Mouse (Mus musculus): ENCODE data around the gene Defb23. TPM values are rescaled to one million over a fixed set of nuclear protein-coding genes. Genes with fewer than 3 reads are reported as not detected.
"Not testable (repeated sequence)": the region's sequence is repeated elsewhere in the genome, so short reads cannot be mapped to it uniquely, and the experiment has no call there.

Defb23 gene
- polyA plus RNA-seq, 1 experiment from 2014 or later = not detected

DNA sequence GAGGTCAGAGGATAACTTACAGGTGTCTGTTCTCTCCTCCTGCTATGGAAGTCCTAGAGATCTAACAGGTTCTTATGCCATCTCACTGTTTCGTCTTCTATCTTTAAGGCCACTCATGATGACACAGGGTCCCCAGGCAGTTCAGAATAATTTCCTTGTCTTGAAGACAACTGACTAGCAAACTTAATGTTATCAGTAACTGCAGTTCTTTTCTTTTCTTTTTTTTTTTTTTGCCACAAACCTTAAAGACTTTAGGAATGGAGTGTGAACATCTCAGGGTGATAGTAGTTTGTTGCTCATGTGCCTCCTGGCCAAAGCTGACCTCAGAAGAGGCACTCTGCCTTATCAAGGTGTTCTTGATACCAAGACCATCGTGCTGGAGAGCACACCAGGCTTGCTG is 17.8 kb downstream of the Defb23 start:
- DNase-seq (ENCODE audit: low spot score) (no peak), ATAC-seq (ENCODE audit: insufficient read depth, low FRiP score, low TSS enrichment) (no peak)
- Histone ChIP-seq H3K9ac (ENCODE audit: low read length) (no peak overlapping the region), H3K4me3 (ENCODE audit: low read depth, low read length) (no peak overlapping the region), H3K27ac (ENCODE audit: low read depth, low read length) (no peak overlapping the region), H3K4me2 (ENCODE audit: low read depth) (no peak overlapping the region), H3K36me3 (ENCODE audit: control insufficient read depth, insufficient read depth, low read length) (no peaks in the 10 kb centered on the region), H3K9me3 (ENCODE audit: control insufficient read depth, low read length) (no peaks in the 10 kb centered on the region), H3K4me1 (ENCODE audit: control insufficient read depth, insufficient read depth, low read length) (no peaks in the 10 kb centered on the region), H3K27me3 (ENCODE audit: control insufficient read depth, insufficient read depth, low read length) (no peaks in the 10 kb centered on the region)
- 74% methylated on average over 2 of the region's 2 CpGs for WGBS

DNA sequence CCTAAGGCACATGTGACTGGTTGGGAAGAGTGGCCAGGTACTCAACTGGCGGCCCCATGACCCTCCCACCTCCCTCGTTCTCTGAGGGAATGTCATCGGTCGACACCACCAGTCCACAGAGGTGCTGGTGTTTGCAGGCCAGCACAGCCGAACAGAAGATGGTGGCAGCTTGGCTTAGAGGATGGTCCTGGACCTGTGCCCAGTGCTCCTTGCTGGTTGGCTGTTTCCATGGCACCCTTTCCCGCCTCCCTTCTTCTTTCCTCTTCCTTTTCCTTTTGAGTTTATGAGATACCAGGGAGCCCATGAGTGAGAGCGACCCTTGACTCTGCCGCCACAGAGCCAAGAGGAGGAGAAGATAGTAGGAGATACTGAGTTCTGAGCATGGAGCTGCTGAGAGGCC is 21.1 kb downstream of the Defb23 start:
- no peak for ATAC-seq (ENCODE audit: insufficient read depth, low FRiP score, low TSS enrichment)
- Histone ChIP-seq H3K27me3 (ENCODE audit: control insufficient read depth, insufficient read depth, low read length) (no peaks in the 10 kb centered on the region), H3K27ac (ENCODE audit: low read depth, low read length) (no peak overlapping the region), H3K4me3 (ENCODE audit: low read depth, low read length) (no peak overlapping the region), H3K36me3 (ENCODE audit: control insufficient read depth, insufficient read depth, low read length) (no peaks in the 10 kb centered on the region), H3K4me2 (ENCODE audit: low read depth) (no peak overlapping the region), H3K4me1 (ENCODE audit: control insufficient read depth, insufficient read depth, low read length) (no peaks in the 10 kb centered on the region), H3K9me3 (ENCODE audit: control insufficient read depth, low read length) (no peaks in the 10 kb centered on the region), H3K9ac (ENCODE audit: low read length) (no peak overlapping the region)
- DNase-seq (ENCODE audit: low spot score) = no peak
- 86% methylated on average over 8 of the region's 8 CpGs for WGBS

DNA sequence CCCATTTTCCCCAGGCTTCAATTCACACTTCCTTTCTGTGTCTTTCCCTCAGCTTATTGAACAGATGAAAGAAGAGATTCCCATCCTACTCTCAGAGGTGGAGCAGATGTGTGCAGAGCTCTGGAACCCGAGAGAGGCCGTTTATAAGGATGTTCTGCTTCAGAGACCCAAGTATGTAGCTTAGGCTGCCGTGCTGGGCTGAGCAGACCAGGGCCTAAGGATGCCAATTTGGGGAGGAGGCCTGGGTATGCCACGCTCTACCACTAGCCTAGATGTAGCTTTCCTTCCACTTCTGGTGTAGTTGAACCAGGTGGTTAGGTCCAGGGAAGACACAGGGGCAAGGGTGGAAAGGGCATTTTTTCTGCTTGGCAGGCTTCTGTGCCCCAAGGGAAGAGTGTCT is 22.1 kb downstream of the Defb23 start:
- Histone ChIP-seq H3K36me3 (ENCODE audit: control insufficient read depth, insufficient read depth, low read length) (no peaks in the 10 kb centered on the region), H3K27ac (ENCODE audit: low read depth, low read length) (no peak overlapping the region), H3K4me1 (ENCODE audit: control insufficient read depth, insufficient read depth, low read length) (no peaks in the 10 kb centered on the region), H3K4me2 (ENCODE audit: low read depth) (no peak overlapping the region), H3K27me3 (ENCODE audit: control insufficient read depth, insufficient read depth, low read length) (no peaks in the 10 kb centered on the region), H3K9ac (ENCODE audit: low read length) (no peak overlapping the region), H3K4me3 (ENCODE audit: low read depth, low read length) (no peak overlapping the region), H3K9me3 (ENCODE audit: control insufficient read depth, low read length) (no peaks in the 10 kb centered on the region)
- 79% methylated on average over 4 of the region's 4 CpGs for WGBS
- DNase-seq (ENCODE audit: low spot score) (no peak), ATAC-seq (ENCODE audit: insufficient read depth, low FRiP score, low TSS enrichment) (no peak)

DNA sequence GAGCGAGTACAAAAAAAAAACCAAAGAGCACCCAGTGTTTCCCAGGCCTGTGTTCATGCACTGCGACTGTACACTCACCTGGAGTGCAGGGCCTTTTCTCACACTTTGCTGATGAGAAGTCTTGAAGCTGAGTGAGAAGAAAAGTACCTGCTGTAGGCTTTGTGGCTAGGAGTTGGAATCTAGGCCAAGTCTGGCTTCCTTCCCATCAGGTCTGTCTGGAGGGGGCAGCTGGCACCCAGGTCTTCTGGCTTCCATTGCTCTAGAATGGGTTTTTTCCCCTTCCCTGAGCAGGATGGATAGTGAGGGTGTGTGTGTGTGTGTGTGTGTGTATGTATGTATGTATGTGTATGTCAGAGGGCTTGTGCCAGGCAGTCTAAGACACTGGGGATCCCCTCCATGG is 24.6 kb downstream of the Defb23 start:
- 80% methylated on average over 2 of the region's 2 CpGs for WGBS
- DNase-seq (ENCODE audit: low spot score) (no peak), ATAC-seq (ENCODE audit: insufficient read depth, low FRiP score, low TSS enrichment) (no peak)
- Histone ChIP-seq H3K4me1 (ENCODE audit: control insufficient read depth, insufficient read depth, low read length) (no peaks in the 10 kb centered on the region), H3K4me2 (ENCODE audit: low read depth) (no peak overlapping the region), H3K9ac (ENCODE audit: low read length) (no peak overlapping the region), H3K36me3 (ENCODE audit: control insufficient read depth, insufficient read depth, low read length) (no peaks in the 10 kb centered on the region), H3K9me3 (ENCODE audit: control insufficient read depth, low read length) (no peaks in the 10 kb centered on the region), H3K4me3 (ENCODE audit: low read depth, low read length) (no peak overlapping the region), H3K27ac (ENCODE audit: low read depth, low read length) (no peak overlapping the region), H3K27me3 (ENCODE audit: control insufficient read depth, insufficient read depth, low read length) (no peaks in the 10 kb centered on the region)

DNA sequence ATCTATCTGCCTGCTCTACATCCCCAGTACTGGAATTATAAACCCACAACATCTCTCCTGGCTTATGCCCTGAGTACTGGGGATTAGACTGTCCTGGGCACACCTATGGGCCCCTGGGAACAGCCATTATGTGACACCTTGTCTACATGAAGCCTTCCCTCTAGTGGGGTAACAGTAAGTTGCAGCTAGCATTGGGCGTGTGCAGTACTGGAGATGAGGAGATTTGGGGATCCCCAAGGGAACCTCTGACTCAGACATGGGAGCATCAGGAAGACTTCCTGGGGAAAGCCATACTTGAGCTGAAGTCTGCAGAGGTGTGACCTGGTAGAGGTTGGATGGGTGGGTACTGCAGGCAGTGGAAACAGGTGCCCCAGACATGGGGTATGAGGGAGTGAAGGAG is 25.5 kb downstream of the Defb23 start:
- no peak overlapping the region for H3K4me2 ChIP-seq (ENCODE audit: low read depth)
- no peak overlapping the region for H3K4me3 ChIP-seq (ENCODE audit: low read depth, low read length)
- no peaks in the 10 kb centered on the region for H3K36me3 ChIP-seq (ENCODE audit: control insufficient read depth, insufficient read depth, low read length)
- WGBS = 67% methylated on average over 1 of the region's 1 CpGs
- H3K27ac ChIP-seq (ENCODE audit: low read depth, low read length) = no peak overlapping the region
- no peak for ATAC-seq (ENCODE audit: insufficient read depth, low FRiP score, low TSS enrichment)
- H3K9ac ChIP-seq (ENCODE audit: low read length) = no peak overlapping the region
- DNase-seq (ENCODE audit: low spot score) = no peak
- no peaks in the 10 kb centered on the region for H3K27me3 ChIP-seq (ENCODE audit: control insufficient read depth, insufficient read depth, low read length)
- H3K9me3 ChIP-seq (ENCODE audit: control insufficient read depth, low read length) = no peaks in the 10 kb centered on the region
- no peaks in the 10 kb centered on the region for H3K4me1 ChIP-seq (ENCODE audit: control insufficient read depth, insufficient read depth, low read length)

DNA sequence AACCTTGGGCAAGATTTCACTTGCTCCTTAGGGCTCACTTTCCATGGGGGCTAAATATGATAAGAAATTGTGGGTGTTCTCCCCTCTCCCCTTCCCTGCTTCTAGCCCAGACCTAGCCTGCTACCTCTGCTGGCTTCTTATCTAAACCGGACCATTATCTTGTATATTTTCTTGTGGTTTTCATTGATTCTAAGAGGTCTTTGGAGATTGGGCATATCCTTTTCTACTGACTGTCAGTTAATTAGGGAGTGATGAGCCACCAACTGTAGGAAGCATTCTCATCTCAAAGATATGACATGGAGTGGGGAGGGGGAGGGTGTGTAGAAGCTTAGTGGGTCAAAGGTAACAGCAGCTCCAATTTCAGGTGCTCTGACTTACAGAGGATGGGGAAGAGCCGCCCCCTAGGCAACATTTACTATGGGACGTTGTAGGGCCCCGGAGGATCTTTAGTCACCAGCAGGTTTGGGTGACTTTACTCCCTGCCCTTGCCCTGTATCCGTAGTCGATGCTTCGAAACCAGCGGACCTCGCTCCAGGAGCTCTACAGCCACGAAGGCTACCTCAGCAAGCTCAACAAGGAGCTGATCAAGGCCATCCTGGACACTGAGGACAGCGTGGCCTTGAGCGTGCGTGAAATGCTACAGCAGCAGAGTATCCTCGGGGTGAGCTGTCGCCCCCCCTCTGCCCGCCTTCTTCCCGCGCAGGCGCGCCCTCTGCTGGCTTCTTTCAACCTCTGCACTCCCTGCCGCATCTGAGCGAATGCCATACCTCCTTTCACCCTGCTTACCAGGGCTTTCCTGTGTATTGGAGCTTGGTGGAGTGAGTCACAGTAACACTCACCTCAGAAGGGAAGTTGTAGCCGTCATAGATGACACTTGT is 27.2 kb downstream of the Defb23 start:
- H3K27ac ChIP-seq (ENCODE audit: low read depth, low read length) = no peak overlapping the region
- ATAC-seq (ENCODE audit: insufficient read depth, low FRiP score, low TSS enrichment) = peak; percentile 82
- H3K36me3 ChIP-seq (ENCODE audit: control insufficient read depth, insufficient read depth, low read length) = no peaks in the 10 kb centered on the region
- peak overlapping the region; percentile 49 for H3K4me2 ChIP-seq (ENCODE audit: low read depth)
- peak; percentile 89 for DNase-seq (ENCODE audit: low spot score)
- peak overlapping the region; percentile 28 for H3K4me3 ChIP-seq (ENCODE audit: low read depth, low read length)
- peak overlapping the region; percentile 31; the same call in 1 of the 2 replicates for H3K9ac ChIP-seq (ENCODE audit: low read length)
- H3K9me3 ChIP-seq (ENCODE audit: control insufficient read depth, low read length) = no peaks in the 10 kb centered on the region
- 3% methylated on average over 22 of the region's 23 CpGs for WGBS
- no peaks in the 10 kb centered on the region for H3K4me1 ChIP-seq (ENCODE audit: control insufficient read depth, insufficient read depth, low read length)
- H3K27me3 ChIP-seq (ENCODE audit: control insufficient read depth, insufficient read depth, low read length) = no peaks in the 10 kb centered on the region

DNA sequence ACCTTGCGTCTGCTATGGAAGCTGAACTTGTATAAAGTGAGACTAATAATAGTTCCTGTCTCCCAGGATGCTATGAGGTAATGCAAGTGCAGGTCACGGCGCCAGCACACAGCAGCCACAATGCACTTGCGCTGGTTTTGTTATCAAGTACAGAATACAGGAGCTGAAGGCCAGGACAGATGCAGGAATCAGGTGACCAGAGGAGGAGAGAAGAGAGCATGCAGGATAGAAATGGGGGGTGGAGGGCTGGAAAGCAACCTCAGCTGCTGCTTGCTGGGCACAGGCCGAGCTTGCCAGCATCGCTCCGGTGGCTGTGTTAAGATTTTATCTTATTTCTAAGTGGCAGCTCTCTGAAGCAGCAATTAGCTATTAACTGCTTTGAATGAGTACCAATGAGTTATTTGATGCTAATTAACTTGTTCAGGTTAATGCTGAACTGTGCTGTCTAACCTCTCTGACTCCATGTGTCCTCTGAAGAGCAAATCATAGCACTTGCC is 28.0 kb downstream of the Defb23 start:
- H3K4me3 ChIP-seq (ENCODE audit: low read depth, low read length) = no peak overlapping the region
- H3K27me3 ChIP-seq (ENCODE audit: control insufficient read depth, insufficient read depth, low read length) = no peaks in the 10 kb centered on the region
- no peak overlapping the region; the same call in 1 of the 2 replicates for H3K9ac ChIP-seq (ENCODE audit: low read length)
- ATAC-seq (ENCODE audit: insufficient read depth, low FRiP score, low TSS enrichment) (no peak), DNase-seq (ENCODE audit: low spot score) (no peak)
- no peaks in the 10 kb centered on the region for H3K36me3 ChIP-seq (ENCODE audit: control insufficient read depth, insufficient read depth, low read length)
- 88% methylated on average over 7 of the region's 7 CpGs for WGBS
- no peak overlapping the region for H3K27ac ChIP-seq (ENCODE audit: low read depth, low read length)
- no peak overlapping the region for H3K4me2 ChIP-seq (ENCODE audit: low read depth)
- no peaks in the 10 kb centered on the region for H3K9me3 ChIP-seq (ENCODE audit: control insufficient read depth, low read length)
- H3K4me1 ChIP-seq (ENCODE audit: control insufficient read depth, insufficient read depth, low read length) = no peaks in the 10 kb centered on the region

DNA sequence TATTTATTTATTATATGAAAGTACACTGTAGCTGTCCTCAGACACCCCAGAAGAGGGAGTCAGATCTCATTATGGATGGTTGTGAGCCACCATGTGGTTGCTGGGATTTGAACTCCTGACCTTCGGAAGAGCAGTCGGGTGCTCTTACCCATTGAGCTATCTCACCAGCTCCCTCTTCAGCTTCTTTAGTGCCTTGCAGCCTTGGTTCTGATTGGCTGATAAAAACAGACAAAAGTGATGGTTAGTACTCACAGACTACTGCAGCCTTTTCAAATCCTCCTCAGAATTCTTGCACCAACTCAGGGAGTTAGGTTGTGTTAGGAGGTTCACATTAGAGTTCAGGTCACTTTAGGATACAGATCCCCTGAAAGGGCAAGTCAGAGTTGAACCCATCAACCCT is 35.9 kb downstream of the Defb23 start:
- not testable (repeated sequence) for H3K27ac ChIP-seq (ENCODE audit: low read depth, low read length); H3K36me3 ChIP-seq (ENCODE audit: control insufficient read depth, insufficient read depth, low read length); ATAC-seq (ENCODE audit: insufficient read depth, low FRiP score, low TSS enrichment); H3K27me3 ChIP-seq (ENCODE audit: control insufficient read depth, insufficient read depth, low read length); DNase-seq (ENCODE audit: low spot score); H3K4me3 ChIP-seq (ENCODE audit: low read depth, low read length); H3K4me1 ChIP-seq (ENCODE audit: control insufficient read depth, insufficient read depth, low read length); H3K9me3 ChIP-seq (ENCODE audit: control insufficient read depth, low read length); H3K9ac ChIP-seq (ENCODE audit: low read length); H3K4me2 ChIP-seq (ENCODE audit: low read depth)
- WGBS = 90% methylated on average over 2 of the region's 2 CpGs

DNA sequence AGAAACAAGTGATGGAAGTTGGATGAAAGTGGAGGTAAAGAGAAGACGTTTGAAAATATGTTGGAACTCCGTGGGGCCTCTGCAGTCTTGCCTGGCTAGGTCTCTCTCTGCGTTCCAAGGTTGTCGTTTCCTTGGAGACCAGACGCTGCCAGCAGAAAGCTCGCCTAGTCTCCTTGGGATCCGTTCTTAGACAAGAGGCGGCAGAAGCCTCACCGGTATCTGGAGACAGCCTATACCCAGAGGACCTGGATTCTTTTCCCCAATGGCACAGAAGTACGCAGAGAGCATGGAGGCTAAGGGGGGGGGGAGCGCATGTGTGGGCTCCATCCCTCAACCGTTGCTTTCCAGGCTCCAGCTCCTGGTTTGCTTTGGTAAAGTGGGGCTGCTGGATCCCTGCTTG is 36.9 kb downstream of the Defb23 start:
- no peak overlapping the region for H3K4me2 ChIP-seq (ENCODE audit: low read depth)
- no peaks in the 10 kb centered on the region for H3K27me3 ChIP-seq (ENCODE audit: control insufficient read depth, insufficient read depth, low read length)
- DNase-seq (ENCODE audit: low spot score) (no peak), ATAC-seq (ENCODE audit: insufficient read depth, low FRiP score, low TSS enrichment) (no peak)
- H3K9me3 ChIP-seq (ENCODE audit: control insufficient read depth, low read length) = no peaks in the 10 kb centered on the region
- H3K27ac ChIP-seq (ENCODE audit: low read depth, low read length) = no peak overlapping the region
- no peaks in the 10 kb centered on the region for H3K36me3 ChIP-seq (ENCODE audit: control insufficient read depth, insufficient read depth, low read length)
- H3K4me1 ChIP-seq (ENCODE audit: control insufficient read depth, insufficient read depth, low read length) = 0 out of 2 replicates have a peak, but pooled peaks cover 2% of the 10 kb centered on the region
- WGBS = 8% methylated on average over 12 of the region's 12 CpGs
- no peak overlapping the region for H3K4me3 ChIP-seq (ENCODE audit: low read depth, low read length)
- no peak overlapping the region for H3K9ac ChIP-seq (ENCODE audit: low read length)
